Mouse (Mus musculus) hindbrain, embryonic 10.5 days (tissue): ENCODE data around the gene Tnfsf12. TPM values are rescaled to one million over a fixed set of nuclear protein-coding genes. Genes with fewer than 3 reads are reported as not detected.
A peak's percentile ranks its signal among the peaks of the same experiment; 100 is the strongest.

Source experiments
- DNase-seq: peaks from one replicate; pipeline ENCODE4 v3.0.0-alpha.2; 2017; ENCODE audit warnings: low spot score
- H3K27ac ChIP-seq: fragments of 300-500 bp; sonication (generic); 2 replicates; pipeline ENCODE4 v1.5.1; 2016; ENCODE audit warnings: mild to moderate bottlenecking, moderate library complexity
- H3K27me3 ChIP-seq: fragments of 300-500 bp; sonication (generic); 2 replicates; pipeline ENCODE4 v1.6.1; 2016; ENCODE audit warnings: mild to moderate bottlenecking; ENCODE audit not compliant: poor library complexity, insufficient read depth, severe bottlenecking
- H3K36me3 ChIP-seq: fragments of 300-500 bp; sonication (generic); 2 replicates; pipeline ENCODE4 v1.6.1; 2016; ENCODE audit warnings: mild to moderate bottlenecking, moderate library complexity
- H3K4me1 ChIP-seq: fragments of 300-500 bp; sonication (generic); replicated peaks from 2 replicates; pipeline ENCODE4 v1.6.1; 2016; ENCODE audit warnings: mild to moderate bottlenecking
- H3K4me3 ChIP-seq: fragments of 300-500 bp; sonication (generic); 2 replicates; pipeline ENCODE4 v1.5.1; 2016; ENCODE audit warnings: mild to moderate bottlenecking, moderate library complexity
- H3K9me3 ChIP-seq: fragments of 300-500 bp; sonication (generic); 2 replicates; pipeline ENCODE4 v1.6.1; 2016; ENCODE audit warnings: mild to moderate bottlenecking, moderate library complexity
- WGBS: fragments of 180-500 bp; shearing (Covaris S2); methylation state at CpG from one replicate; pipeline ENCODE4 v1.1.7; 2016; 5-methylcytosine and 5-hydroxymethylcytosine counted together
- microRNA counts: library from miRNA; unstranded; fragments of <30 nt; microRNA quantifications from one replicate; lab custom pipeline; 2017
- polyA plus RNA-seq: library from polyadenylated mRNA; unstranded; fragments of >200 nt; fragmentation: Nextera tagmentation; extraction: Ambion mirVana; gene quantifications from 2 replicates; pipeline ENCODE4 v1.2.1, GENCODE M21; 2016

The Tnfsf12 gene
- polyA plus RNA-seq, 1 experiment from 2014 or later = 2.3 TPM

DNA sequence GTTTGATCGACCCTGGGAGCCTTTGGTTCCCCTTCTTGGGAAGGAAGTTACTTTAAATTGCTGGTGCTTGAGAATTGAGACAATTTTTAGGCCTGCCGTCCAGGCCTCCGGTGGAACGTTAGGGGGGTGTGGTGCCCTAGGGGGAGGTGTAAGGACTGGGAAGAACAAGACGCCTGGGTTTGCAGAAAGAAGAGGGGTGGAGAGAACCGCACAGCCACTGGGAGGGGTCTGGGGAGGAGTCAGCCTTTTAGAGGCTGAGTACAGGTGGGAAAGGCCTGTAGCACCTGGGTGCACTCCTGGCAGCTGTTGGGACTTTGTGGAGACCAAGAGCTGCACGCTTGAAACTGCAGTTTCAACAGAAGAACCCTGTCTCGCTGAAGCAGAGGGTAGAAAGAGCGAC lies 40.9 kb downstream of the Tnfsf12 start:
- no peaks in the 10 kb centered on the region for H3K27me3 ChIP-seq
- 49% methylated on average over 9 of the region's 9 CpGs for WGBS
- no peaks in the 10 kb centered on the region for H3K9me3 ChIP-seq
- H3K4me1 ChIP-seq = peaks cover 34% of the 10 kb centered on the region
- no peak for DNase-seq
- H3K4me3 ChIP-seq = no peak overlapping the region
- H3K27ac ChIP-seq = 0 out of 2 replicates have a peak overlapping the region, but pooled peaks have one; percentile 66
- peaks cover 97% of the 10 kb centered on the region for H3K36me3 ChIP-seq

GRCm38 (mm10) chr11:69653399-69653798 lies 42.2 kb downstream of the Tnfsf12 start:
- peaks cover 34% of the 10 kb centered on the region for H3K4me1 ChIP-seq
- WGBS = 83% methylated on average over 5 of the region's 5 CpGs
- peak overlapping the region; percentile 16; the same call in 1 of the 2 replicates for H3K27ac ChIP-seq
- H3K36me3 ChIP-seq = peaks cover 98% of the 10 kb centered on the region
- no peaks in the 10 kb centered on the region for H3K9me3 ChIP-seq
- no peak overlapping the region for H3K4me3 ChIP-seq
- H3K27me3 ChIP-seq = no peaks in the 10 kb centered on the region
- DNase-seq = no peak

- Histone ChIP-seq H3K36me3 (peaks cover 99% of the 10 kb centered on the region), H3K4me1 (no peaks in the 10 kb centered on the region), H3K9me3 (no peaks in the 10 kb centered on the region), H3K27ac (no peak overlapping the region), H3K4me3 (no peak overlapping the region), H3K27me3 (no peaks in the 10 kb centered on the region)
- DNase-seq = no peak
- WGBS = 94% methylated on average over 5 of the region's 5 CpGs
Measured at GRCm38 (mm10) chr11:69645860-69646259, 49.8 kb downstream of the Tnfsf12 start.

MicroRNAs within 50 kb of the gene (microRNA counts, 519-probe panel; counts per million panel counts)
- 1,255 counts per million, percentile 77 among the panel's probes with 10 or more counts for microRNA mmu-miR-1934 (lab: Ali Mortazavi, UCI)

Other genes starting within 250 kb of the Tnfsf12 start
- 2.0 and 2.6 TPM in 2 replicates for gene Dnah2, start 146.7 kb downstream of the Tnfsf12 start, polyA plus RNA-seq
- gene Efnb3, start 135.6 kb downstream of the Tnfsf12 start, polyA plus RNA-seq = 61.9 and 67.2 TPM in 2 replicates
- 40.6 and 41.4 TPM in 2 replicates for gene Wrap53, start 115.6 kb downstream of the Tnfsf12 start, polyA plus RNA-seq
- 166 and 173 TPM in 2 replicates for gene Trp53, start 115.5 kb downstream of the Tnfsf12 start, polyA plus RNA-seq
- 7.5 and 7.8 TPM in 2 replicates for gene Atp1b2, start 89.9 kb downstream of the Tnfsf12 start, polyA plus RNA-seq
- gene Shbg, start 77.9 kb downstream of the Tnfsf12 start, polyA plus RNA-seq = not detected in 2 replicates
- 15.4 and 24.5 TPM in 2 replicates for gene Sat2, start 73.8 kb downstream of the Tnfsf12 start, polyA plus RNA-seq
- 37.9 and 47.4 TPM in 2 replicates for gene Fxr2, start 62.9 kb downstream of the Tnfsf12 start, polyA plus RNA-seq
- gene Sox15, start 40.5 kb downstream of the Tnfsf12 start, polyA plus RNA-seq = 0.37 TPM in 1 of 2 replicates, not detected in the other
- gene Mpdu1, start 33.2 kb downstream of the Tnfsf12 start, polyA plus RNA-seq = 80.6 and 88.3 TPM in 2 replicates
- gene Cd68, start 29.7 kb downstream of the Tnfsf12 start, polyA plus RNA-seq = 7.2 and 8.7 TPM in 2 replicates
- 740 and 935 TPM in 2 replicates for gene Eif4a1, start 23.4 kb downstream of the Tnfsf12 start, polyA plus RNA-seq
- 116 and 122 TPM in 2 replicates for gene Senp3, start 13.8 kb downstream of the Tnfsf12 start, polyA plus RNA-seq
- 0.14 and 0.30 TPM in 2 replicates for gene Tnfsf13, start 10.1 kb downstream of the Tnfsf12 start, polyA plus RNA-seq
- 0.82 and 0.85 TPM in 2 replicates for gene Tnfsfm13, start 249 bp upstream of the Tnfsf12 start, polyA plus RNA-seq
- 31.1 and 37.9 TPM in 2 replicates for gene Polr2a, start 62.8 kb upstream of the Tnfsf12 start, polyA plus RNA-seq
- gene Slc35g3, start 66.1 kb upstream of the Tnfsf12 start, polyA plus RNA-seq = 0.50 TPM in 1 of 2 replicates, not detected in the other
- 0.80 and 1.2 TPM in 2 replicates for gene Zbtb4, start 70.1 kb upstream of the Tnfsf12 start, polyA plus RNA-seq
- gene Chrnb1, start 100.1 kb upstream of the Tnfsf12 start, polyA plus RNA-seq = 1.6 and 2.2 TPM in 2 replicates
- 0.76 and 1.8 TPM in 2 replicates for gene Fgf11, start 106.0 kb upstream of the Tnfsf12 start, polyA plus RNA-seq
- 1.3 and 1.5 TPM in 2 replicates for gene Tmem102, start 109.8 kb upstream of the Tnfsf12 start, polyA plus RNA-seq
- gene Gm39566, start 119.4 kb upstream of the Tnfsf12 start, polyA plus RNA-seq = not detected in 2 replicates
- gene Spem2, start 122.6 kb upstream of the Tnfsf12 start, polyA plus RNA-seq = not detected in 2 replicates
- 0.34 TPM in 1 of 2 replicates, not detected in the other for gene Spem1, start 126.3 kb upstream of the Tnfsf12 start, polyA plus RNA-seq
- 5.8 and 9.1 TPM in 2 replicates for gene Nlgn2, start 141.9 kb upstream of the Tnfsf12 start, polyA plus RNA-seq
- 312 and 362 TPM in 2 replicates for gene Tmem256, start 142.7 kb upstream of the Tnfsf12 start, polyA plus RNA-seq
- gene Plscr3, start 150.5 kb upstream of the Tnfsf12 start, polyA plus RNA-seq = 85.3 and 88.7 TPM in 2 replicates
- 0.77 and 1.7 TPM in 2 replicates for gene Tnk1, start 162.9 kb upstream of the Tnfsf12 start, polyA plus RNA-seq
- not detected in 2 replicates for gene Tmem95, start 182.2 kb upstream of the Tnfsf12 start, polyA plus RNA-seq
- 5.2 and 6.8 TPM in 2 replicates for gene Kctd11, start 185.6 kb upstream of the Tnfsf12 start, polyA plus RNA-seq
- gene Acap1, start 199.7 kb upstream of the Tnfsf12 start, polyA plus RNA-seq = 1.2 and 1.4 TPM in 2 replicates
- 11.4 and 15.2 TPM in 2 replicates for gene 2810408A11Rik, start 205.1 kb upstream of the Tnfsf12 start, polyA plus RNA-seq
- gene Neurl4, start 205.2 kb upstream of the Tnfsf12 start, polyA plus RNA-seq = 12.5 and 13.4 TPM in 2 replicates
- 96.8 and 105 TPM in 2 replicates for gene Gps2, start 218.0 kb upstream of the Tnfsf12 start, polyA plus RNA-seq
- gene Eif5a, start 226.1 kb upstream of the Tnfsf12 start, polyA plus RNA-seq = 2,350 and 2,667 TPM in 2 replicates
- 2.8 and 2.9 TPM in 2 replicates for gene Ybx2, start 239.9 kb upstream of the Tnfsf12 start, polyA plus RNA-seq